Mouse (Mus musculus) lung, postnatal 0 days (tissue): ENCODE results near the gene Grk4. TPM values are rescaled to one million over a fixed set of nuclear protein-coding genes. Genes with fewer than 3 reads are reported as not detected.

ENCODE experiments used
- ATAC-seq: fragments of 200-750 bp; cut with Nextera tagmentation; 2 replicates; pipeline ENCODE4 v1.8.0; 2017; ENCODE audit warnings: moderate library complexity
- DNase-seq: peaks from one replicate; pipeline ENCODE4 v3.0.0-alpha.2; 2016; ENCODE audit warnings: low spot score
- H3K27ac ChIP-seq: fragments of 300-500 bp; sonication (generic); 2 replicates; pipeline ENCODE4 v1.5.1; 2014; ENCODE audit warnings: antibody characterized with exemption, mild to moderate bottlenecking, low read length, mixed read lengths
- H3K27me3 ChIP-seq: fragments of 300-500 bp; sonication (generic); replicated peaks from 2 replicates; pipeline ENCODE4 v1.6.1; 2014; ENCODE audit warnings: low read length, mixed read lengths; ENCODE audit not compliant: insufficient read depth
- H3K36me3 ChIP-seq: fragments of 300-500 bp; sonication (generic); 2 replicates; pipeline ENCODE4 v1.6.1; 2014; ENCODE audit warnings: low read length, mixed read lengths; ENCODE audit not compliant: insufficient read depth
- H3K4me1 ChIP-seq: fragments of 300-500 bp; sonication (generic); 2 replicates; pipeline ENCODE4 v1.6.1; 2014; ENCODE audit warnings: antibody characterized with exemption, low read depth, low read length, mixed read lengths; ENCODE audit not compliant: insufficient read depth
- H3K4me2 ChIP-seq: fragments of 300-500 bp; sonication (generic); replicated peaks from 2 replicates; pipeline ENCODE4 v1.6.1; 2014; ENCODE audit warnings: low read depth, mild to moderate bottlenecking, low read length, moderate library complexity, mixed read lengths
- H3K4me3 ChIP-seq: fragments of 300-500 bp; sonication (generic); 2 replicates; pipeline ENCODE4 v1.5.1; 2014; ENCODE audit warnings: low read depth, low read length
- H3K9ac ChIP-seq: fragments of 300-500 bp; sonication (generic); replicated peaks from 2 replicates; pipeline ENCODE4 v1.6.1; 2014; ENCODE audit warnings: low read depth, mild to moderate bottlenecking
- H3K9me3 ChIP-seq: fragments of 300-500 bp; sonication (generic); 2 replicates; pipeline ENCODE4 v1.6.1; 2016; ENCODE audit warnings: low read length, mixed read lengths
- CTCF ChIP-seq: IDR thresholded peaks from 2 replicates; pipeline ENCODE4 v1.5.1; 2016; ENCODE audit warnings: antibody characterized with exemption, mild to moderate bottlenecking
- EP300 ChIP-seq: IDR thresholded peaks from 2 replicates; pipeline ENCODE4 v1.6.1; 2016; ENCODE audit warnings: antibody characterized with exemption, mild to moderate bottlenecking, control low read depth
- WGBS: fragments of 180-500 bp; shearing (Covaris S2); extraction: QIAGEN DNeasy Blood & Tissue Kit; methylation state at CpG from one replicate; pipeline ENCODE4 v1.1.7; 2014; 5-methylcytosine and 5-hydroxymethylcytosine counted together
- polyA plus RNA-seq: library from polyadenylated mRNA; unstranded; fragments of >200 nt; fragmentation: Nextera tagmentation; extraction: Ambion mirVana; gene quantifications from 2 replicates; pipeline ENCODE4 v1.2.1, GENCODE M21; 2015

Gene Grk4
- polyA plus RNA-seq, 1 experiment from 2014 or later: 5.1 TPM

GRCm38 (mm10) chr5:34654881-34655280 lies 5.3 kb upstream of the Grk4 start:
- no peak overlapping the region for H3K9ac ChIP-seq
- H3K27ac ChIP-seq: no peak overlapping the region
- no peaks in the 10 kb centered on the region for H3K27me3 ChIP-seq
- ATAC-seq (no peak), DNase-seq (no peak)
- H3K4me3 ChIP-seq: no peak overlapping the region
- H3K4me2 ChIP-seq: no peak overlapping the region
- H3K9me3 ChIP-seq: no peaks in the 10 kb centered on the region
- 65% methylated on average over 9 of the region's 9 CpGs for WGBS
- no peaks in the 10 kb centered on the region for H3K4me1 ChIP-seq
- H3K36me3 ChIP-seq: peaks cover 37% of the 10 kb centered on the region
- no peak for TF ChIP-seq CTCF
- TF ChIP-seq EP300: no peak

- H3K27me3 ChIP-seq: no peaks in the 10 kb centered on the region
- no peak overlapping the region for H3K27ac ChIP-seq
- 90% methylated on average over 8 of the region's 8 CpGs for WGBS
- H3K9ac ChIP-seq: no peak overlapping the region
- no peak for ATAC-seq
- H3K4me3 ChIP-seq: no peak overlapping the region
- H3K9me3 ChIP-seq: no peaks in the 10 kb centered on the region
- no peak for DNase-seq
- H3K4me2 ChIP-seq: no peak overlapping the region
- TF ChIP-seq EP300 (no peak), CTCF (no peak)
- no peaks in the 10 kb centered on the region for H3K4me1 ChIP-seq
- peaks cover 18% of the 10 kb centered on the region; the same call in 1 of the 2 replicates for H3K36me3 ChIP-seq
Observed at GRCm38 (mm10) chr5:34657556-34657955, 2.6 kb upstream of the Grk4 start.

GRCm38 (mm10) chr5:34660591-34661130 lies 482 bp downstream of the Grk4 start:
- H3K4me1 ChIP-seq: no peaks in the 10 kb centered on the region
- H3K36me3 ChIP-seq: 0 out of 2 replicates have a peak, but pooled peaks cover 13% of the 10 kb centered on the region
- peak overlapping the region; percentile 60 for H3K4me3 ChIP-seq
- H3K4me2 ChIP-seq: peak overlapping the region; percentile 74
- no peak for TF ChIP-seq EP300
- no peak for TF ChIP-seq CTCF
- peak overlapping the region; percentile 65 for H3K9ac ChIP-seq
- DNase-seq (no peak), ATAC-seq (no peak; the same call in 1 of the 2 replicates)
- H3K27ac ChIP-seq: peak overlapping the region; percentile 91
- no peaks in the 10 kb centered on the region for H3K27me3 ChIP-seq
- under 1% methylated on average over 55 of the region's 57 CpGs for WGBS
- no peaks in the 10 kb centered on the region for H3K9me3 ChIP-seq

GRCm38 (mm10) chr5:34661909-34662308 lies 1.7 kb downstream of the Grk4 start:
- H3K27ac ChIP-seq: no peak overlapping the region
- no peak overlapping the region for H3K9ac ChIP-seq
- 0 out of 2 replicates have a peak, but pooled peaks cover 6% of the 10 kb centered on the region for H3K36me3 ChIP-seq
- no peaks in the 10 kb centered on the region for H3K9me3 ChIP-seq
- H3K4me1 ChIP-seq: no peaks in the 10 kb centered on the region
- DNase-seq: no peak
- WGBS: 82% methylated on average over 4 of the region's 4 CpGs
- TF ChIP-seq EP300 (no peak), CTCF (0 out of 2 replicates have a peak, but pooled peaks have one; percentile 6)
- no peak overlapping the region for H3K4me2 ChIP-seq
- H3K4me3 ChIP-seq: no peak overlapping the region
- ATAC-seq: no peak
- no peaks in the 10 kb centered on the region for H3K27me3 ChIP-seq

- no peak overlapping the region for H3K4me3 ChIP-seq
- TF ChIP-seq EP300 (no peak), CTCF (no peak)
- DNase-seq (no peak), ATAC-seq (no peak)
- no peaks in the 10 kb centered on the region for H3K27me3 ChIP-seq
- H3K27ac ChIP-seq: no peak overlapping the region
- H3K4me1 ChIP-seq: no peaks in the 10 kb centered on the region
- no peak overlapping the region for H3K9ac ChIP-seq
- 90% methylated on average over 2 of the region's 2 CpGs for WGBS
- no peak overlapping the region for H3K4me2 ChIP-seq
- no peaks in the 10 kb centered on the region for H3K36me3 ChIP-seq
- no peaks in the 10 kb centered on the region for H3K9me3 ChIP-seq
Observed at GRCm38 (mm10) chr5:34663231-34663630, 3.1 kb downstream of the Grk4 start.

- no peaks in the 10 kb centered on the region for H3K9me3 ChIP-seq
- no peaks in the 10 kb centered on the region for H3K27me3 ChIP-seq
- ATAC-seq: no peak
- no peak for DNase-seq
- TF ChIP-seq CTCF: peak; percentile 44
- no peak for TF ChIP-seq EP300
- no peak overlapping the region for H3K4me2 ChIP-seq
- 80% methylated on average over 2 of the region's 2 CpGs for WGBS
- H3K27ac ChIP-seq: no peak overlapping the region
- no peaks in the 10 kb centered on the region for H3K36me3 ChIP-seq
- H3K9ac ChIP-seq: no peak overlapping the region
- no peak overlapping the region for H3K4me3 ChIP-seq
- no peaks in the 10 kb centered on the region for H3K4me1 ChIP-seq
Observed at GRCm38 (mm10) chr5:34669493-34669892, 9.3 kb downstream of the Grk4 start.
